Mouse (Mus musculus): Measurements from ENCODE around the gene Msantd2. TPM values are rescaled to one million over a fixed set of nuclear protein-coding genes. Genes with fewer than 3 reads are reported as not detected.

Msantd2 gene
- polyA plus RNA-seq, 1 experiment from 2014 or later, result 24.9 TPM

GRCm38 (mm10) chr9:37567454-37567853 lies 78.3 kb downstream of the Msantd2 start:
- Histone ChIP-seq H3K4me2 (ENCODE audit: low read depth, low read length) (no peak overlapping the region), H3K27ac (replicated peaks; ENCODE audit: low read depth, low read length) (no peak overlapping the region)

GRCm38 (mm10) chr9:37567892-37568604 lies 78.9 kb downstream of the Msantd2 start:
- no peaks in the 10 kb centered on the region for H3K27me3 ChIP-seq (replicated peaks; ENCODE audit: control insufficient read depth, insufficient read depth, low read length)
- DNase-seq (ENCODE audit: low spot score), result no peak
- peak overlapping the region; percentile 24; the same call in 1 of the 2 replicates for H3K4me2 ChIP-seq (ENCODE audit: low read depth, low read length)
- H3K9me3 ChIP-seq (ENCODE audit: control insufficient read depth, low read length), result no peaks in the 10 kb centered on the region
- peaks cover 8% of the 10 kb centered on the region; the same call in 1 of the 2 replicates for H3K4me1 ChIP-seq (ENCODE audit: control insufficient read depth, insufficient read depth, low read length)
- H3K4me3 ChIP-seq (ENCODE audit: low read depth, low read length), result no peak overlapping the region
- no peaks in the 10 kb centered on the region for H3K36me3 ChIP-seq (ENCODE audit: control insufficient read depth, insufficient read depth, low read length)
- H3K27ac ChIP-seq (replicated peaks; ENCODE audit: low read depth, low read length), result no peak overlapping the region
- H3K9ac ChIP-seq (ENCODE audit: low read depth, low read length), result peak overlapping the region; percentile 37; the same call in 1 of the 2 replicates
- ATAC-seq (ENCODE audit: low read depth), result peak; percentile 44; the same call in 1 of the 2 replicates
- WGBS, result 31% methylated on average over 15 of the region's 15 CpGs

More at GRCm38 (mm10) chr9:37567454-37567853, 78.3 kb downstream of the Msantd2 start:
- 45% methylated on average over 5 of the region's 5 CpGs for WGBS
- no peaks in the 10 kb centered on the region for H3K36me3 ChIP-seq (ENCODE audit: control insufficient read depth, insufficient read depth, low read length)
- H3K4me3 ChIP-seq (ENCODE audit: low read depth, low read length), result no peak overlapping the region
- no peaks in the 10 kb centered on the region for H3K9me3 ChIP-seq (ENCODE audit: control insufficient read depth, low read length)
- ATAC-seq (ENCODE audit: low read depth) (0 out of 2 replicates have a peak, but pooled peaks have one; percentile 44), DNase-seq (ENCODE audit: low spot score) (no peak)
- H3K9ac ChIP-seq (ENCODE audit: low read depth, low read length), result no peak overlapping the region
- peaks cover 8% of the 10 kb centered on the region; the same call in 1 of the 2 replicates for H3K4me1 ChIP-seq (ENCODE audit: control insufficient read depth, insufficient read depth, low read length)
- no peaks in the 10 kb centered on the region for H3K27me3 ChIP-seq (replicated peaks; ENCODE audit: control insufficient read depth, insufficient read depth, low read length)

- no peak overlapping the region for H3K4me2 ChIP-seq (ENCODE audit: low read depth, low read length)
- DNase-seq (ENCODE audit: low spot score), result no peak
Observed at GRCm38 (mm10) chr9:37568605-37569214, 79.6 kb downstream of the Msantd2 start.

GRCm38 (mm10) chr9:37569231-37569835 lies 80.2 kb downstream of the Msantd2 start:
- WGBS, result 66% methylated on average over 2 of the region's 2 CpGs
- H3K27me3 ChIP-seq (replicated peaks; ENCODE audit: control insufficient read depth, insufficient read depth, low read length), result no peaks in the 10 kb centered on the region
- ATAC-seq (ENCODE audit: low read depth) (no peak), DNase-seq (ENCODE audit: low spot score) (peak; percentile 32)
- no peaks in the 10 kb centered on the region for H3K9me3 ChIP-seq (ENCODE audit: control insufficient read depth, low read length)
- H3K36me3 ChIP-seq (ENCODE audit: control insufficient read depth, insufficient read depth, low read length), result no peaks in the 10 kb centered on the region
- H3K4me1 ChIP-seq (ENCODE audit: control insufficient read depth, insufficient read depth, low read length), result peaks cover 8% of the 10 kb centered on the region; the same call in 1 of the 2 replicates
- H3K4me3 ChIP-seq (ENCODE audit: low read depth, low read length), result no peak overlapping the region
- no peak overlapping the region for H3K4me2 ChIP-seq (ENCODE audit: low read depth, low read length)
- no peak overlapping the region for H3K9ac ChIP-seq (ENCODE audit: low read depth, low read length)
- no peak overlapping the region for H3K27ac ChIP-seq (replicated peaks; ENCODE audit: low read depth, low read length)

More at GRCm38 (mm10) chr9:37568605-37569214, 79.6 kb downstream of the Msantd2 start:
- whole genome bisulfite sequencing, result 42% methylated on average over 4 of the region's 4 CpGs
- H3K36me3 ChIP-seq (ENCODE audit: control insufficient read depth, insufficient read depth, low read length), result no peaks in the 10 kb centered on the region
- H3K9me3 ChIP-seq (ENCODE audit: control insufficient read depth, low read length), result no peaks in the 10 kb centered on the region
- H3K4me3 ChIP-seq (ENCODE audit: low read depth, low read length), result no peak overlapping the region
- peaks cover 8% of the 10 kb centered on the region; the same call in 1 of the 2 replicates for H3K4me1 ChIP-seq (ENCODE audit: control insufficient read depth, insufficient read depth, low read length)
- no peak overlapping the region for H3K27ac ChIP-seq (replicated peaks; ENCODE audit: low read depth, low read length)
- no peaks in the 10 kb centered on the region for H3K27me3 ChIP-seq (replicated peaks; ENCODE audit: control insufficient read depth, insufficient read depth, low read length)
- no peak for ATAC-seq (ENCODE audit: low read depth)
- no peak overlapping the region for H3K9ac ChIP-seq (ENCODE audit: low read depth, low read length)

GRCm38 (mm10) chr9:37572204-37572876 lies 83.2 kb downstream of the Msantd2 start:
- H3K27me3 ChIP-seq (replicated peaks; ENCODE audit: control insufficient read depth, insufficient read depth, low read length), result no peaks in the 10 kb centered on the region
- no peak overlapping the region for H3K4me2 ChIP-seq (ENCODE audit: low read depth, low read length)
- no peak for ATAC-seq (ENCODE audit: low read depth)
- H3K4me1 ChIP-seq (ENCODE audit: control insufficient read depth, insufficient read depth, low read length), result peaks cover 8% of the 10 kb centered on the region
- no peaks in the 10 kb centered on the region for H3K9me3 ChIP-seq (ENCODE audit: control insufficient read depth, low read length)
- H3K9ac ChIP-seq (ENCODE audit: low read depth, low read length), result no peak overlapping the region
- no peak for DNase-seq (ENCODE audit: low spot score)
- H3K4me3 ChIP-seq (ENCODE audit: low read depth, low read length), result no peak overlapping the region
- WGBS, result 59% methylated on average over 3 of the region's 3 CpGs
- no peaks in the 10 kb centered on the region for H3K36me3 ChIP-seq (ENCODE audit: control insufficient read depth, insufficient read depth, low read length)
- no peak overlapping the region for H3K27ac ChIP-seq (replicated peaks; ENCODE audit: low read depth, low read length)

Other genes with a start within 250 kb of the Msantd2 start
- gene Slc37a2, start 233.6 kb upstream of the Msantd2 start, polyA plus RNA-seq (2014; fragmentation: Nextera tagmentation; extraction: Ambion mirVana), result 4.2 and 6.6 TPM in 2 replicates
- 6.0 and 6.9 TPM in 2 replicates for gene Ccdc15, start 140.9 kb upstream of the Msantd2 start, polyA plus RNA-seq (2014; fragmentation: Nextera tagmentation; extraction: Ambion mirVana)
- gene Hepacam, start 122.0 kb upstream of the Msantd2 start, polyA plus RNA-seq (2014; fragmentation: Nextera tagmentation; extraction: Ambion mirVana), result 0.14 and 0.17 TPM in 2 replicates
- 10.8 and 12.4 TPM in 2 replicates for gene Robo4, start 87.4 kb upstream of the Msantd2 start, polyA plus RNA-seq (2014; fragmentation: Nextera tagmentation; extraction: Ambion mirVana)
- 0.08 and 0.15 TPM in 2 replicates for gene Robo3, start 56.1 kb upstream of the Msantd2 start, polyA plus RNA-seq (2014; fragmentation: Nextera tagmentation; extraction: Ambion mirVana)
- 52.0 and 54.0 TPM in 2 replicates for gene Esam, start 38.8 kb downstream of the Msantd2 start, polyA plus RNA-seq (2014; fragmentation: Nextera tagmentation; extraction: Ambion mirVana)
- 1.2 and 1.5 TPM in 2 replicates for gene Vsig2, start 49.9 kb downstream of the Msantd2 start, polyA plus RNA-seq (2014; fragmentation: Nextera tagmentation; extraction: Ambion mirVana)
- 7.0 and 8.8 TPM in 2 replicates for gene Nrgn, start 63.6 kb downstream of the Msantd2 start, polyA plus RNA-seq (2014; fragmentation: Nextera tagmentation; extraction: Ambion mirVana)
- gene Siae, start 66.4 kb downstream of the Msantd2 start, polyA plus RNA-seq (2014; fragmentation: Nextera tagmentation; extraction: Ambion mirVana), result 13.4 and 13.9 TPM in 2 replicates
- gene Spa17, start 124.4 kb downstream of the Msantd2 start, polyA plus RNA-seq (2014; fragmentation: Nextera tagmentation; extraction: Ambion mirVana), result 6.9 and 10.2 TPM in 2 replicates
- gene Tbrg1, start 168.0 kb downstream of the Msantd2 start, polyA plus RNA-seq (2014; fragmentation: Nextera tagmentation; extraction: Ambion mirVana), result 197 and 214 TPM in 2 replicates
- gene Panx3, start 179.9 kb downstream of the Msantd2 start, polyA plus RNA-seq (2014; fragmentation: Nextera tagmentation; extraction: Ambion mirVana), result 39.9 and 57.4 TPM in 2 replicates
- not detected in 2 replicates for gene Olfr160, start 226.9 kb downstream of the Msantd2 start, polyA plus RNA-seq (2014; fragmentation: Nextera tagmentation; extraction: Ambion mirVana)